Mouse (Mus musculus) forebrain, embryonic 15.5 days (tissue): ENCODE measurements around the gene Smim14. TPM values are rescaled to one million over a fixed set of nuclear protein-coding genes. Genes with fewer than 3 reads are reported as not detected.
"Not testable (repeated sequence)": the region's sequence is repeated elsewhere in the genome, so short reads cannot be mapped to it uniquely, and the experiment has no call there.

Experiments used
- ATAC-seq: fragments of 200-750 bp; cut with Nextera tagmentation; replicated peaks from 2 replicates; pipeline ENCODE4 v1.8.0; 2017; ENCODE audit warnings: mild to moderate bottlenecking, moderate TSS enrichment, moderate library complexity
- H3K27ac ChIP-seq: fragments of 300-500 bp; sonication (generic); replicated peaks from 2 replicates; pipeline ENCODE4 v1.5.1; 2015; ENCODE audit warnings: mild to moderate bottlenecking, inconsistent platforms
- H3K27me3 ChIP-seq: fragments of 300-500 bp; sonication (generic); 2 replicates; pipeline ENCODE4 v1.6.1; 2015; ENCODE audit warnings: inconsistent platforms
- H3K36me3 ChIP-seq: fragments of 300-500 bp; sonication (generic); 2 replicates; pipeline ENCODE4 v1.6.1; 2015; ENCODE audit warnings: mild to moderate bottlenecking, inconsistent platforms
- H3K4me1 ChIP-seq: fragments of 300-500 bp; sonication (generic); 2 replicates; pipeline ENCODE4 v1.6.1; 2015; ENCODE audit warnings: inconsistent platforms
- H3K4me2 ChIP-seq: fragments of 300-500 bp; sonication (generic); replicated peaks from 2 replicates; pipeline ENCODE4 v1.6.1; 2015; ENCODE audit warnings: mild to moderate bottlenecking, inconsistent platforms
- H3K4me3 ChIP-seq: fragments of 300-500 bp; sonication (generic); 2 replicates; pipeline ENCODE4 v1.5.1; 2015; ENCODE audit warnings: mild to moderate bottlenecking, inconsistent platforms
- H3K9ac ChIP-seq: fragments of 300-500 bp; sonication (generic); replicated peaks from 2 replicates; pipeline ENCODE4 v1.6.1; 2015; ENCODE audit warnings: mild to moderate bottlenecking, inconsistent platforms
- H3K9me3 ChIP-seq: fragments of 300-500 bp; sonication (generic); 2 replicates; pipeline ENCODE4 v1.6.1; 2016; ENCODE audit warnings: inconsistent platforms
- WGBS: fragments of 180-500 bp; shearing (Covaris S2); methylation state at CpG from one replicate; pipeline ENCODE4 v1.1.7; 2015; ENCODE audit warnings: mixed read lengths; 5-methylcytosine and 5-hydroxymethylcytosine counted together
- polyA plus RNA-seq: library from polyadenylated mRNA; unstranded; fragments of >200 nt; fragmentation: Nextera tagmentation; extraction: Ambion mirVana; gene quantifications from 2 replicates; pipeline ENCODE4 v1.2.1, GENCODE M21; 2015

The Smim14 gene
- polyA plus RNA-seq, 1 experiment from 2014 or later = 190 TPM

- H3K36me3 ChIP-seq = no peaks in the 10 kb centered on the region
- no peaks in the 10 kb centered on the region for H3K27me3 ChIP-seq
- whole genome bisulfite sequencing = 86% methylated on average over 4 of the region's 4 CpGs
- no peak for ATAC-seq
- no peak overlapping the region for H3K27ac ChIP-seq
- H3K4me3 ChIP-seq = no peak overlapping the region
- H3K4me2 ChIP-seq = no peak overlapping the region
- no peak overlapping the region for H3K9ac ChIP-seq
- no peaks in the 10 kb centered on the region for H3K4me1 ChIP-seq
- no peaks in the 10 kb centered on the region for H3K9me3 ChIP-seq
Measured at GRCm38 (mm10) chr5:65480511-65480910, 56.5 kb downstream of the Smim14 start.

DNA sequence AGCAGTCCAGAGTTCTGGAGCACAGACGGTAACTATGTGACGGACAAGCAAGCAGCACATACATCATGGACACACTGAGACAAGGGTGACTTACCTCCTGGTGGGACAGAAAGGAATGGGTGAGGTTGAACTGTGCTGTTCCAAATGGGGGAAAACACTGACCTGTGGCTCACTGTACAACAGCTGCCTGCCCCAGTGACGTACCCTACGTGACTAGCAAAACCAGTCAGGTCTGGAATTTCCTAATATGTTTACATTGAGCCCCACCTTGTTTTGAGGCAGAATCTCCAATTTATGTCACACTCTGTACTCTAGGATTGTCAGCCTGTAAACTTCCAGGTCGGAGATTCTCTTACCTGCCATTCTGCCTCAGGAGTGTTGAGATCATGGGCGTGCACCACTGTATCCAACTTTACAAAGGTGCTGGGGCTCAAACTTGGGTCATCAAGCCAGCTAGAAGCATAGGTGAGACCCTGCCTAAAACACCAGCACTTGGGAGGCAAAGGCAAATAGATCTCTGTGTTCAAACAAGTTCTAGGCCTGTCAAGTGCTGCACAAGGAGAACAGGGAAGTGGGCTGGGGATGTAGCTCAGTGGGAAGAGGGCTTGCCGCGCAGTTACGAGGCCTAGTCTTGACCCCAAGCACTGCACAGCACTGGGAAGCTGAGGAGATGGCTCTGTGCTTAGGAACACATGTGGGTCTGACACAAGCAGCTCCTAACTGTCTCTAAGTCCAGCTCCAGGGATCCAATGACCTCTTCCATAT lies 57.1 kb downstream of the Smim14 start:
- Histone ChIP-seq H3K4me3 (no peak overlapping the region), H3K9ac (no peak overlapping the region), H3K36me3 (no peaks in the 10 kb centered on the region), H3K27ac (no peak overlapping the region), H3K4me1 (no peaks in the 10 kb centered on the region), H3K27me3 (no peaks in the 10 kb centered on the region), H3K4me2 (no peak overlapping the region), H3K9me3 (no peaks in the 10 kb centered on the region)
- 90% methylated on average over 9 of the region's 9 CpGs for WGBS
- ATAC-seq = no peak

DNA sequence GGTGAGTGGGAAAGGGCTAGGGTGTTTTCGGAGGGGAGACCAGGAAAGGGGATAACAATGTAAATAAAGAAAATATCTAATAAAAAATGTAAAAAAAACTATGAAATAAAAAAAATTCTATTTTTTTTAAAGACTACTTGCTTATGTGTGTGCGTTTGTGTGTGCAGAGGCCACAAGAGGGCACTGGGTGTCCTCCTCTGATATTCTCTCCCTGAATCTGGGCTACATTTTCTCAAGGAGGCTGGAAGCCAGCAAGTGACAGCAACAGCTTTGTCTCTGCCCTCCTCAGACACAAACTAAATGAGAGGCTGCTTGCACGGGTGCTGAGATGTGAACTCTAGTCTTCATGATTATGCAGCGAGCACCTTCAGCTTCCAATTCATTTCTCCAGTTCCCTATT lies 58.8 kb downstream of the Smim14 start:
- 59% methylated on average over 4 of the region's 4 CpGs for WGBS
- no peak overlapping the region for H3K4me3 ChIP-seq
- H3K9ac ChIP-seq = no peak overlapping the region
- no peaks in the 10 kb centered on the region for H3K36me3 ChIP-seq
- ATAC-seq = no peak
- H3K27ac ChIP-seq = no peak overlapping the region
- H3K9me3 ChIP-seq = no peaks in the 10 kb centered on the region
- H3K4me1 ChIP-seq = no peaks in the 10 kb centered on the region
- H3K27me3 ChIP-seq = no peaks in the 10 kb centered on the region
- no peak overlapping the region for H3K4me2 ChIP-seq

- H3K4me2 ChIP-seq, H3K4me3 ChIP-seq, H3K4me1 ChIP-seq, H3K27me3 ChIP-seq, ATAC-seq, H3K36me3 ChIP-seq, H3K9ac ChIP-seq, H3K27ac ChIP-seq, H3K9me3 ChIP-seq: not testable (repeated sequence)
- 95% methylated on average over 4 of the region's 4 CpGs for WGBS
Measured at GRCm38 (mm10) chr5:65476739-65477138, 60.2 kb downstream of the Smim14 start.

DNA sequence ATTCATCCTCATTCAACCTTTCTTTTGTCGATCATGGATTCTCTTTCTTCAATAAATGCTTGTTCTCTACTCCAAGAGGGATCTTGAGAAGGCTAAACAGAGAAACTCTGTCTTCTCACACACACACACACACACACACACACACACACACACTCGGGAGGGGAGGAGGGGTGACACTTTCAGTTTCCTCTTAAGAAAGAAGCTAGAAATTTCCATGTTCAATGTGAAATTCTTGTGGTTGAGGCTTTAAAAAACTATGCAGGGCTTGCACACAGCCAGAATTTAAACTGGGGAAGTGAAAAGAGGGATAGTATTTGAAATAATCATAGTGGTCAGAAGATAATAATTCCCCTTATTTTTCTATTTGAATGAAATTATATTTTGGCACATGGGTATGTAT lies 61.2 kb downstream of the Smim14 start:
- Histone ChIP-seq H3K27me3 (no peaks in the 10 kb centered on the region), H3K4me1 (no peaks in the 10 kb centered on the region), H3K9ac (no peak overlapping the region), H3K4me2 (no peak overlapping the region), H3K4me3 (no peak overlapping the region), H3K36me3 (no peaks in the 10 kb centered on the region), H3K9me3 (no peaks in the 10 kb centered on the region), H3K27ac (no peak overlapping the region)
- WGBS = 78% methylated on average over 2 of the region's 2 CpGs
- no peak for ATAC-seq

- no peak overlapping the region for H3K4me2 ChIP-seq
- 91% methylated on average over 6 of the region's 6 CpGs for WGBS
- H3K27ac ChIP-seq = no peak overlapping the region
- no peaks in the 10 kb centered on the region for H3K4me1 ChIP-seq
- H3K36me3 ChIP-seq = peaks cover 29% of the 10 kb centered on the region
- no peak overlapping the region for H3K4me3 ChIP-seq
- no peak for ATAC-seq
- H3K9me3 ChIP-seq = no peaks in the 10 kb centered on the region
- H3K9ac ChIP-seq = no peak overlapping the region
- no peaks in the 10 kb centered on the region for H3K27me3 ChIP-seq
Measured at GRCm38 (mm10) chr5:65469766-65470165, 67.2 kb downstream of the Smim14 start.

DNA sequence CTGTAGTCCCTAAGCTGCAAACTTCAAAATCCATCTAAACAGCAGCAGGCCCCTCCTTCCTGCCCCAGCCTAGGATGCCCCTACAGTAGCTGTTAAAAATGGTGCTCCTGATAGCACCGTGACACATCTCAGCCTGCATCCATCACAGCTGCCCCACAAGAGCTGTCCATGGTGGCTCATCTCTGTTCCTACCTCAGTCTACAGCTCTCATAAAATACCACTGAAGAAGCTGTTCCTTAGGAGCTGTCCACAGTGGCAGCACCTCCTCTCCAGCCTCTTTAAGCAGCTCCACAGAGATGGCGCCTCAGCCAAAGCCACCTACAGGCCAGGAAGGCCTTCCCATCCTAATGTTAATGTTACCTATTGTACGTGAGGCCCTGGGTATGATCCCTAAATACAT lies 70.1 kb downstream of the Smim14 start:
- ATAC-seq = no peak
- H3K4me2 ChIP-seq = no peak overlapping the region
- H3K9me3 ChIP-seq = no peaks in the 10 kb centered on the region
- peaks cover 29% of the 10 kb centered on the region for H3K36me3 ChIP-seq
- no peaks in the 10 kb centered on the region for H3K4me1 ChIP-seq
- H3K27ac ChIP-seq = no peak overlapping the region
- no peak overlapping the region for H3K4me3 ChIP-seq
- no peaks in the 10 kb centered on the region for H3K27me3 ChIP-seq
- no peak overlapping the region for H3K9ac ChIP-seq
- WGBS = 84% methylated on average over 3 of the region's 3 CpGs

- no peak for ATAC-seq
- Histone ChIP-seq H3K9ac (no peak overlapping the region), H3K4me2 (no peak overlapping the region), H3K4me1 (no peaks in the 10 kb centered on the region), H3K27me3 (no peaks in the 10 kb centered on the region), H3K9me3 (no peaks in the 10 kb centered on the region), H3K4me3 (no peak overlapping the region), H3K36me3 (peaks cover 9% of the 10 kb centered on the region; the same call in 1 of the 2 replicates), H3K27ac (no peak overlapping the region)
- WGBS = 87% methylated on average over 14 of the region's 14 CpGs
Measured at GRCm38 (mm10) chr5:65460361-65460760, 76.6 kb downstream of the Smim14 start.

GRCm38 (mm10) chr5:65459454-65459853 lies 77.5 kb downstream of the Smim14 start:
- no peak overlapping the region for H3K4me3 ChIP-seq
- no peaks in the 10 kb centered on the region for H3K27me3 ChIP-seq
- no peaks in the 10 kb centered on the region for H3K9me3 ChIP-seq
- H3K27ac ChIP-seq = no peak overlapping the region
- no peaks in the 10 kb centered on the region for H3K4me1 ChIP-seq
- H3K4me2 ChIP-seq = no peak overlapping the region
- no peak for ATAC-seq
- H3K36me3 ChIP-seq = peaks cover 6% of the 10 kb centered on the region; the same call in 1 of the 2 replicates
- no peak overlapping the region for H3K9ac ChIP-seq
- WGBS = 93% methylated on average over 3 of the region's 3 CpGs

GRCm38 (mm10) chr5:65457846-65458245 lies 79.1 kb downstream of the Smim14 start:
- Histone ChIP-seq H3K36me3 (peaks cover 6% of the 10 kb centered on the region; the same call in 1 of the 2 replicates), H3K4me3 (no peak overlapping the region), H3K4me2 (no peak overlapping the region), H3K27ac (no peak overlapping the region), H3K4me1 (no peaks in the 10 kb centered on the region), H3K27me3 (no peaks in the 10 kb centered on the region), H3K9me3 (no peaks in the 10 kb centered on the region), H3K9ac (no peak overlapping the region)
- WGBS = 79% methylated on average over 5 of the region's 5 CpGs
- ATAC-seq = no peak

GRCm38 (mm10) chr5:65457086-65457827 lies 79.7 kb downstream of the Smim14 start:
- H3K4me3 ChIP-seq = no peak overlapping the region
- 65% methylated on average over 7 of the region's 7 CpGs for WGBS
- ATAC-seq = no peak

DNA sequence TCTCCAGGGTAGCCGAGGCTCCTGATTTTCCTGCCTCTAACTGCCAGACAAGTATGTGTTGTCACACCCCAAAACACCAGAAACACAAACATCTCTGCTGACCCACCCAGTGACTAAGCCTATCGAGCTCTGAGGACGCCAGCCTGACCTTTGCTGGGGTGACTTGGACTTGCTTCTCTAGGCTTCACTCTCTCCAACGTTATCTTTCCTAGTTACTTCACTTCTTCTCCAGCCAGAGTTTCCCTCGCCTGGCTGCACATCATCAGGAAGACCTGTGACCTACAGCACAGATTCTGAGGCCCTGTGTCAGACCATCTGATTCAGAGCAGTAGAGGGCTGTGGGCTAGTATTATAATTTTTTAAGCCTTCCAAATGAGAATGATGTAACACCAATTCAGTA lies 82.2 kb downstream of the Smim14 start:
- no peaks in the 10 kb centered on the region for H3K27me3 ChIP-seq
- no peak for ATAC-seq
- H3K4me3 ChIP-seq = no peak overlapping the region
- no peak overlapping the region for H3K9ac ChIP-seq
- H3K27ac ChIP-seq = no peak overlapping the region
- 85% methylated on average over 5 of the region's 5 CpGs for WGBS
- no peaks in the 10 kb centered on the region for H3K9me3 ChIP-seq
- peaks cover 2% of the 10 kb centered on the region; the same call in 1 of the 2 replicates for H3K36me3 ChIP-seq
- no peak overlapping the region for H3K4me2 ChIP-seq
- H3K4me1 ChIP-seq = no peaks in the 10 kb centered on the region

More at GRCm38 (mm10) chr5:65457086-65457827, 79.7 kb downstream of the Smim14 start:
- Histone ChIP-seq H3K36me3 (peaks cover 6% of the 10 kb centered on the region; the same call in 1 of the 2 replicates), H3K4me1 (no peaks in the 10 kb centered on the region), H3K4me2 (no peak overlapping the region), H3K27me3 (no peaks in the 10 kb centered on the region), H3K9ac (no peak overlapping the region), H3K9me3 (no peaks in the 10 kb centered on the region), H3K27ac (no peak overlapping the region; the same call in 1 of the 2 replicates)
